9 mouse cellular contexts compared by ENCODE assay signal in genomic region chr11:23141100-23141837, GRCm38 (mm10).
A peak's percentile ranks its signal among the peaks of the same experiment; 100 is the strongest.
DNase-seq lines count a peak whose midpoint lies in the region; TF ChIP-seq lines count a peak whose summit lies in the region.
"Had no signal": no experiment of that assay in that cellular context is flagged by ENCODE, and none has a peak within 500 bp of the region (broad histone marks: within the 10 kb centered on the region; RNA-seq: fewer than 3 reads in every experiment).

No protein-coding gene starts in this region.

- no peak for TF ChIP-seq CTCF in gastrocnemius, adult 2 months (IDR thresholded peaks at IDR 0.05)
- TF ChIP-seq CTCF in testis, adult 2 months (IDR thresholded peaks at IDR 0.05; ENCODE audit: control insufficient read depth, insufficient read depth, insufficient replicate concordance, low read depth, low read length), result no peak
- TF ChIP-seq CTCF in thymus, adult 2 months (IDR thresholded peaks at IDR 0.05; ENCODE audit: borderline replicate concordance, control insufficient read depth, extremely low read depth, insufficient read depth, low read length, poor library complexity), result no peak

- H3K27me3 ChIP-seq in testis, adult 2 months (ENCODE audit: control insufficient read depth, insufficient read depth, low read length), result no peaks in the 10 kb centered on the region
- no peaks in the 10 kb centered on the region for H3K27me3 ChIP-seq in midbrain, embryonic 10.5 days (ENCODE audit: low read depth, poor library complexity, severe bottlenecking)
- no peaks in the 10 kb centered on the region for H3K27me3 ChIP-seq in thymus, adult 2 months (ENCODE audit: control insufficient read depth, insufficient read depth, low read length)
- H3K27me3 ChIP-seq: kidney, embryonic 15.5 days had no signal

- no peaks in the 10 kb centered on the region for H3K9me3 ChIP-seq in midbrain, embryonic 10.5 days (replicated peaks)
- H3K9me3 ChIP-seq: kidney, embryonic 15.5 days had no signal

- peak overlapping the region; percentile 74 for H3K27ac ChIP-seq in gastrocnemius, adult 2 months
- H3K27ac ChIP-seq in testis, adult 2 months (ENCODE audit: control insufficient read depth, insufficient read depth, low read depth, low read length), result peak overlapping the region; percentile 53
- peak overlapping the region; percentile 63 for H3K27ac ChIP-seq in midbrain, embryonic 10.5 days (replicated peaks)
- H3K27ac ChIP-seq in thymus, adult 2 months (ENCODE audit: control insufficient read depth, insufficient read depth, low read length), result no peak overlapping the region
- H3K27ac ChIP-seq: kidney, embryonic 15.5 days had no signal

- H3K36me3 ChIP-seq in testis, adult 2 months (ENCODE audit: control insufficient read depth, insufficient read depth, low read length), result no peaks in the 10 kb centered on the region
- H3K36me3 ChIP-seq in midbrain, embryonic 10.5 days, result no peaks in the 10 kb centered on the region
- H3K36me3 ChIP-seq in thymus, adult 2 months (ENCODE audit: control insufficient read depth, insufficient read depth, low read length), result no peaks in the 10 kb centered on the region
- H3K36me3 ChIP-seq: kidney, embryonic 15.5 days had no signal

- intact Hi-C loops in gastrocnemius, adult 2 months (cut with DNase I), result loop anchor here (10.0 kb wide), 2 partner anchors 74 to 506 kb away; no protein-coding TSS in a partner anchor

- peak overlapping the region; percentile 11 for H3K4me3 ChIP-seq in gastrocnemius, adult 2 months
- H3K4me3 ChIP-seq in testis, adult 2 months (ENCODE audit: control insufficient read depth, low read depth, low read length), result no peak overlapping the region
- H3K4me3 ChIP-seq in midbrain, embryonic 10.5 days, result no peak overlapping the region
- no peak overlapping the region for H3K4me3 ChIP-seq in thymus, adult 2 months (ENCODE audit: control insufficient read depth, insufficient read depth, low read length)
- H3K4me3 ChIP-seq: kidney, embryonic 15.5 days had no signal

- no peak for TF ChIP-seq POLR2A in testis, adult 2 months (IDR thresholded peaks at IDR 0.05; ENCODE audit: control insufficient read depth, low read depth, low read length)
- TF ChIP-seq POLR2A in thymus, adult 2 months (IDR thresholded peaks at IDR 0.05; ENCODE audit: control insufficient read depth, extremely low read depth, insufficient read depth, low read length, poor library complexity), result no peak

- whole genome bisulfite sequencing in midbrain, embryonic 10.5 days, result 74% methylated on average over 12 of the region's 12 CpGs
- WGBS in thymus, adult 2 months, result 92% methylated on average over 12 of the region's 12 CpGs

- DNase-seq in gastrocnemius, adult 2 months, result peak; percentile 30
- no peak for DNase-seq in gastrocnemius, postnatal 25 days
- no peak for DNase-seq in testis, postnatal 10 days (ENCODE audit: low spot score)
- DNase-seq in midbrain, embryonic 10.5 days (ENCODE audit: low spot score), result no peak
- DNase-seq in urinary bladder, adult 18-20 months (ENCODE audit: low spot score in 2 of 2), result no peak
- DNase-seq in ovary, adult 18-20 months (ENCODE audit: low spot score), result no peak
- DNase-seq in thymus, adult 2 months, result no peak

- no peaks in the 10 kb centered on the region for H3K4me1 ChIP-seq in testis, adult 2 months (ENCODE audit: control insufficient read depth, insufficient read depth, low read length)
- peaks cover 17% of the 10 kb centered on the region for H3K4me1 ChIP-seq in midbrain, embryonic 10.5 days
- H3K4me1 ChIP-seq in thymus, adult 2 months (replicated peaks; ENCODE audit: control insufficient read depth, insufficient read depth, low read length), result no peaks in the 10 kb centered on the region
- H3K4me1 ChIP-seq: kidney, embryonic 15.5 days had no signal
